Mouse (Mus musculus): ENCODE measurements around the gene Rinl.

Gene Rinl

GRCm38 (mm10) chr7:28823932-28824331 lies 35.2 kb downstream of the Rinl start:
- no peak for DNase-seq (ENCODE audit: low spot score in 2 of 2)

DNA sequence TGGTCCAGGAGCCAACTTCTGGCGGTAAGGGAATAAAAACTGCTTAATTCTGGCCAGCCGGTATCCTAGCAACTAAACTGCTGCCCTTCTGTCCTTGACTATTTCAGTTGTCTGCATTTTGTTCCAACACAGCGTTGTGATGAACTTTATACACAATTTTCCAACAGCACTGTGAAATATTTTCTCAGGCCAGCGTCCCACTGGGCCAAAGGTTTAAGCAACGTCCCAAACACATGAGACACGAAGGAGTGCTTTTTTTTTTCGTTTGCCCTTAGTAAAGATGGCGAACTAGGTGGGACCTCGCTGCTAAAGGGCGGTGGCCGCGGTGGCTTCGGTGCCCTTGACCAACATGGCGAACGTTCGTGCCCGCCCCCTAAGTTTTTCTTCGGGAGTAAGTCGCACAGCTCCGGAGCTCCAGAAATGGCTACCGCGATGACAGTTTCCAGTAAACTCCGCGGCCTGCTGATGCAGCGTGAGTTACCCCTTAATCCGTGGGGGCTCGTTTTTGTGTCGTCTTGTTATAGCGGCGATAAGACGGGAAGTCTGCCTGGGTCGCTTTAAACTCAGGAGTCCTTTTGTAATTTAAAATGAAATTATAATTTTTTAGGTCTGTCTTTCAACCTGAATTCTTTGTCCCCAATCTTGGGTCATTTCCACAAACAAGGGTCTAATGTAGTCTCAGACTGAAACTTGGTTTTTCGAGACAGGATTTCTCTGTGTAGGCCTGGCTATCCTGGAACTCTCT lies 36.3 kb downstream of the Rinl start, which contains the start of gene Ech1:
Gene Ech1 (plus strand): TSS at position 277 of the 745 bp plus-strand sequence.
- DNase-seq (ENCODE audit: low spot score in 2 of 2): peak; percentile 87 to 90

DNA sequence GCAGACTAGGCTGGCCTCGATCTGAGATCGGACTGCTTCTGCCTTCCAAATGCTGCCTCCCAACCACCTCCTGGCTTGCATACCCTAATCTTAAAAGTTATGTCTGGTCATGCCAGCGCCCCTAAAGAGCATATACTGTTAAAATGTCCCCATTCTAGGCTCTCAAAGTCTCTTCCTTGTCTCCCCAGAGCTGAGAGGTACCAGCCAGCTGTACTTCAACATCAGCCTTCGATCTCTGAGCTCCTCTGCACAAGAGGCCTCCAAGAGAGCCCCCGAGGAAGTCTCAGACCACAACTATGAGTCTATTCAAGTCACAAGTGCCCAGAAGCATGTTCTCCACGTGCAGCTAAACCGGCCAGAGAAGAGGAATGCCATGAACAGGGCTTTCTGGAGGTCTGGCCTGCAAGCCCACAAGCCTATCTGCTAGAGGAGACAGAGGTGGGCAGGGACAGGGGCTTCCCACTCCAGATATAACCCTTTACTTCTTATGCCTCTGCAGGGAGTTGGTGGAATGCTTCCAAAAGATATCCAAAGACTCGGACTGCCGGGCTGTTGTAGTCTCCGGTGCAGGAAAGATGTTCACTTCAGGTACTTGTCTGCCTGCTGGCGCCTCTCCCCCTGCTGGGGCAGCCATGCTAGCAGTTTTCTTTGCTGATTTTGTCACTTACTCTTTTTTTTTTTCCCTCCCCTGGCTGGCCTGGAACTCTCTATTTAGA lies 37.1 kb downstream of the Rinl start:
- DNase-seq (ENCODE audit: low spot score in 2 of 2): no peak

DNA sequence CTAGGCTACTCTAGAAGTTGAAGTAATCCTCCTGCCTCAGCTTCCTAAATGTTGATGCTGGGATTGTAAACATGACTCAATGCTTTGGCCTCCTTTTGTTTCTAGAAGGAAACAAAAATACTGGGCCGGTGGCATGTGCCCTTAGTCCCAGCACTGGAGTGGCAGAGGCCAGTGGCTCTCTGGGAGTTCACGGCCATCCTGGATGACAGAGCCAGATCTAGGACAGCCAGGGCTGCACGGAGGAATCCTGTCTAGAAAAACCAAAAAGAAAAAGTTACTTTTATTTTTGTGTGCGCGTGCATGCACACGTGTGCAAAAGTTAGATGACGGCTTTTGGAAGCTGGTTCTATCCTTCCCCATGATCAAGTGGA lies 37.6 kb downstream of the Rinl start:
- no peak for DNase-seq (ENCODE audit: low spot score in 2 of 2)

DNA sequence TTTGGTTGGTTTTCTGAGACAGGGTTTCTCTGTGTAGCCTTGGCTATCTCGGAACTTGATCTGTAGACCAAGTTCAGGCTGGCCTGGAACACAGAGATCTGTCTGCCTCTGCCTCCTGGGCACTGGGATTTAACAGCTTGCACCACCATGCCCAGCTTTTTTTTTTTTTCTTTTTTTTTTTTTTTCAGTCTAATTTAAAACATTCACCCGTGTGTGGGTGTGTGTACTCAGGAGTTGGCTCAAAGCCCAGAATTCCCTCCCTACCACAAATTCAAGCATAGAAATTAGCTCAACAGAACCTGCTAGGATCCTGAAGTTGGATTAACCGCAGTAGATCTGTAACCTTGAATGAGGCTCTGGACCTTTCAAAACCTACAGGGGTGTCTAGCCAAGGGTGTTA lies 38.6 kb downstream of the Rinl start:
- DNase-seq (ENCODE audit: low spot score in 2 of 2): no peak

DNA sequence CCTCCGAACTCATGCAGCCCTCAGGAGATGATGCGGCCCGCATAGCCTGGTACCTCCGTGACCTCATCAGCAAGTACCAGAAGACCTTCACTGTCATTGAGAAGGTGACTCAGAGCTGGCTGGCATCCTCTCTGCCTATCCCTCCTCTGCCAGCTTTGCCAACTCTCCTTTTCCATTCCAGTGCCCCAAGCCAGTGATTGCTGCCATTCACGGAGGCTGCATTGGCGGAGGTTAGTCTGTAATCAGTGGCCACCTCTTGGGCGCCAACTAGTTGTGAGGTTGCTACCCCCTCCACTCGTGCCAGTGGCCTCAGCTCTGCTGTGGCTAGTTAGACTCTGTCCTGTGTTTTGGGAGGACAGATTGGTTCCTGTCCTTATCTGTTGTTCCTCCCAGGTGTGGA lies 41.1 kb downstream of the Rinl start:
- no peak for DNase-seq (ENCODE audit: low spot score in 2 of 2)

GRCm38 (mm10) chr7:28830981-28831380 lies 42.2 kb downstream of the Rinl start:
- DNase-seq (ENCODE audit: low spot score in 2 of 2): no peak

DNA sequence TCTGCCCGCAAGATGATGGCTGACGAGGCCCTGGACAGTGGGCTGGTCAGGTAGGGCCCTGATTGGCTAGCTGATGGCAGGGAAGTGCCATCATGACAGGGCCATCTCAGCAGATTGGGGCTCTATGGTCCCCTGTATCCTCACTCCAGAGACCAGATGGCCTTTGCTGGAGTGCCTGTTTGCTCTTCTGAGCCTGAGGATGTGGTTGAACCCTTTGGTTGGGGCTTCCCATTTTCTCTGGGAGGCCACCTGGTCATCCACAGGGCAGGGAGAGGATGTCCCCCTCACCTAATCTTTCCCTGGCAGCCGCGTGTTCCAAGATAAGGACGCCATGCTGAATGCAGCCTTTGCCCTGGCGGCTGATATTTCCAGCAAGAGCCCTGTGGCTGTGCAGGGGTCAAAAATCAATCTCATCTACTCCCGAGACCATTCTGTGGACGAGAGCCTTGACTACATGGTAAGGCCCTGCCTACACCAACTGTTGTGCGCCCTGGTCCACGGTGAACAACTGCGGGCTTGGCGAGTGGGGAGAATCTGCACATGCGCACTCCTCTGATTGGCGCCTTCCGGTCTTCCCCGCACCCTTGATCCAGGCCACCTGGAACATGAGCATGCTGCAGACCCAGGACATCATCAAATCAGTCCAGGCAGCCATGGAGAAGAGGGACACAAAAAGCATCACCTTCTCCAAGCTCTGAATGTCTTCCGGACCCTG lies 42.8 kb downstream of the Rinl start:
- DNase-seq (ENCODE audit: low spot score in 2 of 2): no peak

DNA sequence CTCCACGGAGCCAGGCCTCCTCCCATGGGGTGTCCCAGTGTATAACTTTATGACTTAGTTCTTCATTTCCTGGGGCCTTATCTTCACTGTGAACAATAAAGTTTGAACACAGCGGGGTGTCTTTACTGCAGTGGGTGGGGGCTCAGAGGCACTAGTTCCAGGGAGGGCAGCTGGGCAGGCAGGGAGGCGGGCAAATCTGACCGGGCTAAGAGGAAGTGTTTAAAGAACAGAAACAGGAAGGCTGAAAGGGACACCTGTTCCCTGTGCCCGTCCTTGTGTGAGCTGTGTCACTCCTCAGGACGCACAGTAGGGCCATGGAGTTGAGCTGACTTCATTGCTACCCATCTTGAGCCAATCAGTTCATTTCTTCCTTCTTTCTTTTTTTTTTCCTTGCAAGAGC lies 43.4 kb downstream of the Rinl start:
- DNase-seq (ENCODE audit: low spot score in 2 of 2): peak in 1 of 2 experiments; percentile 39

GRCm38 (mm10) chr7:28833723-28834347 lies 45.1 kb downstream of the Rinl start, which contains the start of gene Lgals4:
Gene Lgals4 (plus strand): TSS chr7:28833854.
- no peak for DNase-seq (ENCODE audit: low spot score in 2 of 2)

GRCm38 (mm10) chr7:28836936-28837335 lies 48.2 kb downstream of the Rinl start:
- no peak for DNase-seq (ENCODE audit: low spot score in 2 of 2)

GRCm38 (mm10) chr7:28838331-28838730 lies 49.6 kb downstream of the Rinl start:
- no peak for DNase-seq (ENCODE audit: low spot score in 2 of 2)

- no peak for DNase-seq (ENCODE audit: low spot score in 2 of 2)
Measured at GRCm38 (mm10) chr7:28847273-28847672, 58.5 kb downstream of the Rinl start.
